Mouse (Mus musculus): ENCODE data around the gene Hoxd13. TPM values are rescaled to one million over a fixed set of nuclear protein-coding genes. Genes with fewer than 3 reads are reported as not detected.

Gene Hoxd13
- polyA plus RNA-seq, 1 experiment from 2014 or later, result 0.06 TPM

GRCm38 (mm10) chr2:74693432-74693827 lies 25.3 kb downstream of the Hoxd13 start:
- WGBS, result 7% methylated on average over 4 of the region's 4 CpGs
- H3K27me3 ChIP-seq (replicated peaks), result peaks cover 90% of the 10 kb centered on the region
- H3K4me2 ChIP-seq, result no peak overlapping the region
- H3K36me3 ChIP-seq (replicated peaks), result no peaks in the 10 kb centered on the region
- no peak for ATAC-seq (replicated peaks)
- H3K9me3 ChIP-seq, result no peaks in the 10 kb centered on the region
- H3K9ac ChIP-seq, result no peak overlapping the region
- peaks cover 8% of the 10 kb centered on the region; the same call in 1 of the 2 replicates for H3K4me1 ChIP-seq
- H3K27ac ChIP-seq, result no peak overlapping the region
- H3K4me3 ChIP-seq, result no peak overlapping the region

- H3K4me2 ChIP-seq, result no peak overlapping the region
- H3K4me1 ChIP-seq, result peaks cover 8% of the 10 kb centered on the region; the same call in 1 of the 2 replicates
- H3K27ac ChIP-seq, result no peak overlapping the region
- no peaks in the 10 kb centered on the region for H3K36me3 ChIP-seq (replicated peaks)
- ATAC-seq (replicated peaks), result no peak
- H3K9me3 ChIP-seq, result no peaks in the 10 kb centered on the region
- H3K27me3 ChIP-seq (replicated peaks), result peaks cover 90% of the 10 kb centered on the region
- 2% methylated on average over 16 of the region's 16 CpGs for WGBS
- no peak overlapping the region for H3K9ac ChIP-seq
- H3K4me3 ChIP-seq, result no peak overlapping the region
Observed at GRCm38 (mm10) chr2:74694066-74694465, 26.0 kb downstream of the Hoxd13 start.

GRCm38 (mm10) chr2:74695383-74695782 lies 27.3 kb downstream of the Hoxd13 start:
- ATAC-seq (replicated peaks), result no peak
- 9% methylated on average over 1 of the region's 1 CpGs for WGBS

GRCm38 (mm10) chr2:74695813-74696430 lies 27.8 kb downstream of the Hoxd13 start:
- Histone ChIP-seq H3K27ac (no peak overlapping the region), H3K4me2 (no peak overlapping the region), H3K4me3 (no peak overlapping the region), H3K27me3 (replicated peaks) (peaks cover 97% of the 10 kb centered on the region), H3K4me1 (peaks cover 8% of the 10 kb centered on the region; the same call in 1 of the 2 replicates), H3K36me3 (replicated peaks) (no peaks in the 10 kb centered on the region), H3K9me3 (no peaks in the 10 kb centered on the region), H3K9ac (no peak overlapping the region)
- 2% methylated on average over 7 of the region's 7 CpGs for WGBS
- ATAC-seq (replicated peaks), result no peak

More at GRCm38 (mm10) chr2:74695383-74695782, 27.3 kb downstream of the Hoxd13 start:
- peaks cover 94% of the 10 kb centered on the region for H3K27me3 ChIP-seq (replicated peaks)
- no peaks in the 10 kb centered on the region for H3K9me3 ChIP-seq
- peaks cover 8% of the 10 kb centered on the region; the same call in 1 of the 2 replicates for H3K4me1 ChIP-seq
- H3K9ac ChIP-seq, result no peak overlapping the region
- H3K4me2 ChIP-seq, result no peak overlapping the region
- H3K36me3 ChIP-seq (replicated peaks), result no peaks in the 10 kb centered on the region
- H3K4me3 ChIP-seq, result no peak overlapping the region
- no peak overlapping the region for H3K27ac ChIP-seq

- H3K27ac ChIP-seq, result no peak overlapping the region
- ATAC-seq (replicated peaks), result no peak
- H3K4me2 ChIP-seq, result no peak overlapping the region
- H3K27me3 ChIP-seq (replicated peaks), result peaks cover 97% of the 10 kb centered on the region
- no peaks in the 10 kb centered on the region for H3K36me3 ChIP-seq (replicated peaks)
- no peaks in the 10 kb centered on the region for H3K9me3 ChIP-seq
- H3K4me1 ChIP-seq, result peaks cover 8% of the 10 kb centered on the region; the same call in 1 of the 2 replicates
- no peak overlapping the region for H3K4me3 ChIP-seq
- H3K9ac ChIP-seq, result no peak overlapping the region
- under 1% methylated on average over 34 of the region's 34 CpGs for WGBS
Observed at GRCm38 (mm10) chr2:74696442-74697335, 28.6 kb downstream of the Hoxd13 start.

- no peak within 1 kb of the TSS for H3K27ac ChIP-seq
- ATAC-seq (replicated peaks), result peak; percentile 39; the same call in 1 of the 2 replicates
- peaks cover 93% of the 10 kb centered on the region for H3K27me3 ChIP-seq (replicated peaks)
- peak within 1 kb of the TSS; percentile 23 for H3K4me3 ChIP-seq
- H3K9ac ChIP-seq, result no peak within 1 kb of the TSS
- WGBS, result under 1% methylated on average over 43 of the region's 43 CpGs
- H3K4me1 ChIP-seq, result peaks cover 8% of the 10 kb centered on the region; the same call in 1 of the 2 replicates
- peak within 1 kb of the TSS; percentile 40 for H3K4me2 ChIP-seq
- no peaks in the 10 kb centered on the region for H3K36me3 ChIP-seq (replicated peaks)
- no peaks in the 10 kb centered on the region for H3K9me3 ChIP-seq
Observed at GRCm38 (mm10) chr2:74697567-74698121, 29.5 kb downstream of the Hoxd13 start, which contains the start of gene Hoxd9. Hoxd9 (plus strand) TSS chr2:74697727.

- Histone ChIP-seq H3K4me1 (peaks cover 8% of the 10 kb centered on the region; the same call in 1 of the 2 replicates), H3K4me3 (peak overlapping the region; percentile 23), H3K36me3 (replicated peaks) (no peaks in the 10 kb centered on the region), H3K27ac (no peak overlapping the region), H3K4me2 (peak overlapping the region; percentile 40), H3K9me3 (no peaks in the 10 kb centered on the region), H3K27me3 (replicated peaks) (peaks cover 90% of the 10 kb centered on the region), H3K9ac (no peak overlapping the region)
- under 1% methylated on average over 82 of the region's 86 CpGs for WGBS
- ATAC-seq (replicated peaks), result no peak
Observed at GRCm38 (mm10) chr2:74698201-74699052, 30.3 kb downstream of the Hoxd13 start.

GRCm38 (mm10) chr2:74699053-74699430 lies 30.9 kb downstream of the Hoxd13 start:
- H3K9me3 ChIP-seq, result no peaks in the 10 kb centered on the region
- no peak for ATAC-seq (replicated peaks)
- H3K27me3 ChIP-seq (replicated peaks), result peaks cover 90% of the 10 kb centered on the region
- no peaks in the 10 kb centered on the region for H3K36me3 ChIP-seq (replicated peaks)
- under 1% methylated on average over 17 of the region's 17 CpGs for WGBS
- H3K9ac ChIP-seq, result no peak overlapping the region
- H3K4me1 ChIP-seq, result peaks cover 8% of the 10 kb centered on the region; the same call in 1 of the 2 replicates
- no peak overlapping the region for H3K4me3 ChIP-seq
- no peak overlapping the region for H3K4me2 ChIP-seq
- no peak overlapping the region for H3K27ac ChIP-seq

- peaks cover 90% of the 10 kb centered on the region for H3K27me3 ChIP-seq (replicated peaks)
Observed at GRCm38 (mm10) chr2:74699664-74700545, 31.8 kb downstream of the Hoxd13 start.

GRCm38 (mm10) chr2:74700546-74701112 lies 32.5 kb downstream of the Hoxd13 start:
- H3K36me3 ChIP-seq (replicated peaks), result no peaks in the 10 kb centered on the region
- peaks cover 89% of the 10 kb centered on the region for H3K27me3 ChIP-seq (replicated peaks)
- H3K4me2 ChIP-seq, result no peak overlapping the region
- no peak overlapping the region for H3K4me3 ChIP-seq
- H3K9ac ChIP-seq, result no peak overlapping the region
- ATAC-seq (replicated peaks), result no peak
- no peaks in the 10 kb centered on the region for H3K9me3 ChIP-seq
- H3K4me1 ChIP-seq, result peaks cover 16% of the 10 kb centered on the region
- WGBS, result 1% methylated on average over 22 of the region's 22 CpGs
- H3K27ac ChIP-seq, result no peak overlapping the region

More at GRCm38 (mm10) chr2:74699664-74700545, 31.8 kb downstream of the Hoxd13 start:
- no peak for ATAC-seq (replicated peaks)
- Histone ChIP-seq H3K27ac (no peak overlapping the region), H3K4me3 (no peak overlapping the region), H3K36me3 (replicated peaks) (no peaks in the 10 kb centered on the region), H3K9ac (no peak overlapping the region), H3K4me2 (no peak overlapping the region), H3K9me3 (no peaks in the 10 kb centered on the region), H3K4me1 (peaks cover 9% of the 10 kb centered on the region)
- 1% methylated on average over 23 of the region's 23 CpGs for WGBS
